Mouse (Mus musculus) limb, embryonic 12.5 days (tissue): ENCODE results near the gene Tcfl5. TPM values are rescaled to one million over a fixed set of nuclear protein-coding genes. Genes with fewer than 3 reads are reported as not detected.

Experiments
- ATAC-seq: fragments of 200-750 bp; cut with Nextera tagmentation; 2 replicates; pipeline ENCODE4 v1.8.0; 2017; ENCODE audit warnings: low read depth, moderate TSS enrichment; ENCODE audit not compliant: insufficient number of reproducible peaks, insufficient read depth, low FRiP score, low TSS enrichment
- H3K27ac ChIP-seq: fragments of 300-500 bp; sonication (generic); 2 replicates; pipeline ENCODE4 v1.5.1; 2016; ENCODE audit warnings: mild to moderate bottlenecking, moderate library complexity
- H3K27me3 ChIP-seq: fragments of 300-500 bp; sonication (generic); 2 replicates; pipeline ENCODE4 v1.6.1; 2016; ENCODE audit warnings: mild to moderate bottlenecking, moderate library complexity
- H3K36me3 ChIP-seq: fragments of 300-500 bp; sonication (generic); 2 replicates; pipeline ENCODE4 v1.6.1; 2016; ENCODE audit warnings: mild to moderate bottlenecking, moderate library complexity
- H3K4me1 ChIP-seq: fragments of 300-500 bp; sonication (generic); replicated peaks from 2 replicates; pipeline ENCODE4 v1.6.1; 2016
- H3K4me2 ChIP-seq: fragments of 300-500 bp; sonication (generic); 2 replicates; pipeline ENCODE4 v1.6.1; 2016; ENCODE audit warnings: mild to moderate bottlenecking, moderate library complexity
- H3K4me3 ChIP-seq: fragments of 300-500 bp; sonication (generic); replicated peaks from 2 replicates; pipeline ENCODE4 v1.5.1; 2016; ENCODE audit warnings: mild to moderate bottlenecking
- H3K9ac ChIP-seq: fragments of 300-500 bp; sonication (generic); replicated peaks from 2 replicates; pipeline ENCODE4 v1.6.1; 2016; ENCODE audit warnings: mild to moderate bottlenecking, moderate library complexity
- H3K9me3 ChIP-seq: fragments of 300-500 bp; sonication (generic); 2 replicates; pipeline ENCODE4 v1.6.1; 2016; ENCODE audit warnings: mild to moderate bottlenecking, moderate library complexity
- whole genome bisulfite sequencing: fragments of 180-500 bp; shearing (Covaris S2); methylation state at CpG from one replicate; pipeline ENCODE4 v1.1.7; 2016; 5-methylcytosine and 5-hydroxymethylcytosine counted together
- polyA plus RNA-seq: library from polyadenylated mRNA; unstranded; fragments of >200 nt; fragmentation: Nextera tagmentation; extraction: Ambion mirVana; gene quantifications from 2 replicates; pipeline ENCODE4 v1.2.1, GENCODE M21; 2016

The Tcfl5 gene
- polyA plus RNA-seq, result 0.30 and 0.47 TPM in 2 replicates

DNA sequence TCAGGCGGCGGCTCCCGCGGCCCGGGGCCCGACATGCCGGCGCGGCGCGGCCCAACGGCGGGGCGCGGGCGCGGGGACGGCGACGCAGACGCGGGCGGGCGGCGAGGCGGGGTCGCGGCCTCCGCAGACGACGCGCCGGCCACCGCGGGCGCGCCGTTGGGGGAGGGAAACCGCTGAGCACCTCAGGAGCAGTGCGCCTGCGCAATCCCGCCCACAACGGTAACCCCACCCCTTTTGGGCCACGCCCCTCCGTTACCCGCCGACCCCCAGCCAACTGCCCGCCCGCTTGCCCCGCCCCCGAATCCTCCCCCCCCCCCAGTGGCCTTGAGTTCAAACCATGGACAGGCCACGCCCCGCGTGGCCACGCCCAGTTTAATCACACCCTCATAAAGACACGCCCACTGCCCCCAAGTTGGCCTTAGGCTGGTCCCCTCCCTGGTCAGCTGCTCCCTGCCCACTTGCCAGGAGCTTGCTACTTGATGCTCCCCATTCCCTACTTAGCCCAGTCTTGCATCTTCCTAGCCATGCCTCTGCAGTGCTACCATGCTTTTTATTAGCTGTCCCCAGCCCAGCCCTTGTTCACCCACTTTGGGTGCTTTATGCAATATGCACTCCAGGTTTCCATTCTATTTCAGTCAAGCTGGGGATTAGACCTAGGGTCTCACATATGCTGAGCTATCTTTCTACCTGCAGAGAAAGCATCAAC is at the start of gene Tcfl5:
Gene Tcfl5 (minus strand): TSS at position 154 of the 706 bp plus-strand sequence.
- peaks cover 59% of the 10 kb centered on the region for H3K27me3 ChIP-seq
- WGBS, result 3% methylated on average over 30 of the region's 56 CpGs
- no peak within 1 kb of the TSS; the same call in 1 of the 2 replicates for H3K9ac ChIP-seq

DNA sequence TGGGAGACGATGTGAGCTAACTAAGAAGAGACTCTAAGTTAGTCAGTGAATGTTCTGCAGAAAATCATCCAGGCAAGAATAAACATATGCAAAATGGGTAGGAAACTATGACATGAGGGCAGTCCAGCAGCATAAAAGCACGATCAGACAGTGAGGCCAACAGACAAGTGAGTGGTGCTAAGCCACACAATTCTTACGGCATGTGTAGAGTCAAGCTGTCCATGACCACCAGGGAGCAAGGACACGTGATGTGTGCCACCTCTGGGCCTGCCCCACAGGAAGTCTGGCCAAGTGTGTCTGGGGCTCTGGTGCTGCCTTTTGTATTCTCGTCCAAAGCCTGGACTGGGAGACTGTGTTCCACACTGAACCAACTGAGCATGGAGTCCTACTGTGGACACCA is 47.3 kb upstream of the Tcfl5 start:
- 89% methylated on average over 5 of the region's 5 CpGs for WGBS
- no peak overlapping the region for H3K4me3 ChIP-seq
- no peak overlapping the region for H3K4me2 ChIP-seq
- H3K9me3 ChIP-seq, result no peaks in the 10 kb centered on the region
- H3K4me1 ChIP-seq, result no peaks in the 10 kb centered on the region
- no peak overlapping the region for H3K27ac ChIP-seq
- peaks cover 63% of the 10 kb centered on the region for H3K36me3 ChIP-seq
- ATAC-seq, result no peak
- no peaks in the 10 kb centered on the region for H3K27me3 ChIP-seq
- no peak overlapping the region for H3K9ac ChIP-seq

More for the DNA sequence above, at the start of gene Tcfl5:
- Histone ChIP-seq H3K36me3 (no peaks in the 10 kb centered on the region), H3K4me2 (peak within 1 kb of the TSS; percentile 55), H3K4me3 (peak within 1 kb of the TSS; percentile 42), H3K9me3 (peaks cover 22% of the 10 kb centered on the region), H3K4me1 (no peaks in the 10 kb centered on the region), H3K27ac (no peak within 1 kb of the TSS)
- no peak for ATAC-seq

DNA sequence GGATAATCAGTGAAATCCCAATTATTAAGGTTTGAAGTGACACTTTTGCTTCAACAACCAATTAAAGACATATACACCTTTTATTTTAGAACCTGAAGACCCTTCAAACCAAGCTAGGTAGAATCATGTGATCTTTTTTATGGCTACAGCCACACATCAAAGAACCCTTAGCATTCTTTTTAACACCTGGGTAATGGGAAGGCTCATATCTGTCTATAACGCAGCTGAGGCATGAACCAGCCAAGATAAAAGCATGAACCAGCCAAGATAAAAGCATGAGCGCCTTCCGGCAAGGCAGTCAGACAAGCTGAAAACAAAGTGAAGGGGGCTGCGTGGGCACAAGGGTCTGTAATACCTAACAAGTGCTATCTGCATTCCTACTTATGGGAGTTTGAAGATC is 41.5 kb upstream of the Tcfl5 start:
- H3K36me3 ChIP-seq, result peaks cover 96% of the 10 kb centered on the region
- H3K27ac ChIP-seq, result no peak overlapping the region
- no peak for ATAC-seq
- no peak overlapping the region for H3K9ac ChIP-seq
- no peaks in the 10 kb centered on the region for H3K9me3 ChIP-seq
- H3K27me3 ChIP-seq, result no peaks in the 10 kb centered on the region
- H3K4me2 ChIP-seq, result no peak overlapping the region
- no peak overlapping the region for H3K4me3 ChIP-seq
- H3K4me1 ChIP-seq, result no peaks in the 10 kb centered on the region
- 97% methylated on average over 4 of the region's 4 CpGs for WGBS

- 78% methylated on average over 2 of the region's 2 CpGs for WGBS
- Histone ChIP-seq H3K9ac (no peak overlapping the region), H3K4me3 (no peak overlapping the region), H3K9me3 (no peaks in the 10 kb centered on the region), H3K27me3 (no peaks in the 10 kb centered on the region), H3K4me2 (no peak overlapping the region), H3K27ac (no peak overlapping the region), H3K36me3 (peaks cover 91% of the 10 kb centered on the region), H3K4me1 (no peaks in the 10 kb centered on the region)
- no peak for ATAC-seq
Measured at GRCm38 (mm10) chr2:180683524-180683923, 41.0 kb upstream of the Tcfl5 start.

DNA sequence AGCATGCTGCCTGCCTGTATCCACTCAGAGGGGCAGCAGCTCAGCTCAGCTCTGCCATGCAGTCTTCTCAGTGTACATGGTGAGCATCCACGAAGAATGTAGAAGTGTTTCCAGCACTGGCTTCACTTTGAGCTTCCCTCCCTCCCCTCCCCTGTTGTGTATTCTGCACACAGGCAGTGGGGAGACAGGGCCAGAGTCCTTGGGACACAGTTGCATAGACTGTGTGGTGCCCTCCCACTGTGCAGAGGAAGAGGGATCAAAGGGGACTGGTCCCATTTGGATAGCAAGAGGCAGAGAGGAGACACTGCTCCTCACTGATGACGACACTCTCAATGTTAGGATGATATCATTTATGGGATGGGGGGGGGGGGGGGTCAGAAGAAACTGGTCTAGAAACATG is 38.7 kb upstream of the Tcfl5 start:
- 64% methylated on average over 2 of the region's 2 CpGs for whole genome bisulfite sequencing
- Histone ChIP-seq H3K27ac (no peak overlapping the region), H3K4me2 (no peak overlapping the region), H3K9me3 (no peaks in the 10 kb centered on the region), H3K4me3 (no peak overlapping the region), H3K4me1 (no peaks in the 10 kb centered on the region), H3K9ac (no peak overlapping the region), H3K36me3 (peaks cover 68% of the 10 kb centered on the region), H3K27me3 (no peaks in the 10 kb centered on the region)
- ATAC-seq, result no peak

DNA sequence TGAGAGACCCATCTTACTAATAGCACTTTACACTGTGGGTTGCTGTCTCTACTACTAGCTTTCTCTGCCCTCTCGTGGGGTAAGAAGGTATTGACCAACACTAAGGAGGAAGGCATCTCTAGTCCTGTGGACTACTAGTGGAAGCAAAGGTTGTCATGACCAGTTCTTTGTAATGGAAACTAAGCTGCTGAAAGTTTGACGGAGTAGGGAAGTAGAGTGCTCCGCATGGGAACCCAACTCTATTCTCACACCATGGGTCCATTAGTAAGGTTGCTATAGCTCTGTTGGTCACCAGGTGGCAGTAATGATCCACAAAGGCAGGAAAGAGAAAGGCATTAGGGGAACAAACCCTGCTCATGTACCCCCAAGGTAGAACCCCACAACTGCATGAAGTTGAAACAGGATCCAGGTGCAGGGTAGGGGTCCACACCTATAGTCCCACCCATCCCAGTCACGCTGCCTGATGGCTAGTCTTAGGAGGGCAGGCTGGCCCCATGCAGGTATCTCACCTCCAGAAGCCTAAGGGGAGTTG is 36.2 kb upstream of the Tcfl5 start:
- no peak overlapping the region for H3K9ac ChIP-seq
- no peak overlapping the region for H3K4me3 ChIP-seq
- no peaks in the 10 kb centered on the region for H3K9me3 ChIP-seq
- H3K27ac ChIP-seq, result no peak overlapping the region
- H3K36me3 ChIP-seq, result peaks cover 59% of the 10 kb centered on the region
- H3K4me1 ChIP-seq, result no peaks in the 10 kb centered on the region
- no peak overlapping the region for H3K4me2 ChIP-seq
- 24% methylated on average over 4 of the region's 4 CpGs for WGBS
- no peak for ATAC-seq
- H3K27me3 ChIP-seq, result no peaks in the 10 kb centered on the region

GRCm38 (mm10) chr2:180676706-180677105 is 34.2 kb upstream of the Tcfl5 start:
- H3K36me3 ChIP-seq, result peaks cover 59% of the 10 kb centered on the region

DNA sequence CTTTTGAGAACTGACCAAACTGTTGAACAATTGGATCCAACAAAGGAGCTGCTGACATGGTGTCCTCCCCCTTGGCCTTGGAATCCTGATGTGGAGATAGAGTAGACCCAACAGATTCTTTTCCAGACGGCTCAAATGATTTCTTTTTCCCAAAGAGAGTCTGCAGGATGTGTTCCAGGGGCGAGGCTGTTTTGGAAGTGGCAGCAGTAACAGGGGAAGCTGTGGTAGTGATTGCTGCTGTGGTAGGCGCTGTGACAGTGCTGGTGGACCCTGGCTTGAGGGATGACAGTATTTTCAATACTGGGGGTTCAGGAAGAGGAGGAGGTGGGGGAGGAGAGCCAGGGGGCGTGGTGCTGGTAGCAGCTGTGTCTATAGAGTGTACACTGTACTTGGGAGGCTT is 19.5 kb upstream of the Tcfl5 start:
- Histone ChIP-seq H3K27ac (no peak overlapping the region), H3K27me3 (peaks cover 14% of the 10 kb centered on the region), H3K4me1 (peaks cover 10% of the 10 kb centered on the region; the same call in 1 of the 2 replicates), H3K9me3 (no peaks in the 10 kb centered on the region), H3K36me3 (peaks cover 56% of the 10 kb centered on the region), H3K4me2 (no peak overlapping the region), H3K4me3 (no peak overlapping the region), H3K9ac (no peak overlapping the region)
- ATAC-seq, result no peak
- WGBS, result 87% methylated on average over 4 of the region's 4 CpGs

More at GRCm38 (mm10) chr2:180676706-180677105, 34.2 kb upstream of the Tcfl5 start:
- no peak overlapping the region for H3K9ac ChIP-seq
- no peak overlapping the region for H3K27ac ChIP-seq
- H3K9me3 ChIP-seq, result no peaks in the 10 kb centered on the region
- H3K4me3 ChIP-seq, result no peak overlapping the region
- WGBS, result 96% methylated on average over 2 of the region's 2 CpGs
- ATAC-seq, result no peak
- no peaks in the 10 kb centered on the region for H3K27me3 ChIP-seq
- H3K4me2 ChIP-seq, result no peak overlapping the region
- H3K4me1 ChIP-seq, result no peaks in the 10 kb centered on the region

DNA sequence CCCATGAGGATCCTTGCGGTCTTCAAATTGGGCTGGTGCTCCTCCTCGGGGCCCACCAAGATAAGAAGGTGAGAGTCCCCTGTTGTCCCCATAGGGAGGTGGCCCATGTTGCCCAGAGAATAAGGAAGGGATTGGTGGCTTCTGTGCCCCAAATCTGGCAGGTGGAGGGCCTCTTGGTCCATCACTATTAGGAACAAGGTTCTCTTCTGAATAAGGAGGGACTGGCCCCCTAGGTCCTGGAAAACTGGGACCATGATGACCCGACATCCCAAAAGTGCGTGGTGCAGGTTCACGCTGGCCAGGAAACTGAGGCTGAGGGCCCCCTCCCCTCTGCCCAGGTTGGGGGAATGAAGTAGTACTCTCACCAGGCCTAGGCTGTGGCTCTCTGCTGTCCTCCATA is 18.0 kb upstream of the Tcfl5 start:
- Histone ChIP-seq H3K4me2 (no peak overlapping the region), H3K27ac (no peak overlapping the region), H3K9me3 (no peaks in the 10 kb centered on the region), H3K27me3 (peaks cover 14% of the 10 kb centered on the region), H3K4me1 (peaks cover 10% of the 10 kb centered on the region; the same call in 1 of the 2 replicates), H3K9ac (no peak overlapping the region), H3K36me3 (peaks cover 42% of the 10 kb centered on the region), H3K4me3 (no peak overlapping the region)
- WGBS, result 94% methylated on average over 5 of the region's 5 CpGs
- no peak for ATAC-seq

- Histone ChIP-seq H3K4me1 (peaks cover 10% of the 10 kb centered on the region; the same call in 1 of the 2 replicates), H3K27me3 (peaks cover 14% of the 10 kb centered on the region), H3K36me3 (peaks cover 32% of the 10 kb centered on the region), H3K4me3 (peak overlapping the region; percentile 19), H3K9ac (peak overlapping the region; percentile 44; the same call in 1 of the 2 replicates), H3K9me3 (no peaks in the 10 kb centered on the region), H3K27ac (no peak overlapping the region), H3K4me2 (peak overlapping the region; percentile 46)
- 28% methylated on average over 42 of the region's 42 CpGs for WGBS
- ATAC-seq, result 0 out of 2 replicates have a peak, but pooled peaks have one; percentile 21
Measured at GRCm38 (mm10) chr2:180659353-180660150, 17.0 kb upstream of the Tcfl5 start.

DNA sequence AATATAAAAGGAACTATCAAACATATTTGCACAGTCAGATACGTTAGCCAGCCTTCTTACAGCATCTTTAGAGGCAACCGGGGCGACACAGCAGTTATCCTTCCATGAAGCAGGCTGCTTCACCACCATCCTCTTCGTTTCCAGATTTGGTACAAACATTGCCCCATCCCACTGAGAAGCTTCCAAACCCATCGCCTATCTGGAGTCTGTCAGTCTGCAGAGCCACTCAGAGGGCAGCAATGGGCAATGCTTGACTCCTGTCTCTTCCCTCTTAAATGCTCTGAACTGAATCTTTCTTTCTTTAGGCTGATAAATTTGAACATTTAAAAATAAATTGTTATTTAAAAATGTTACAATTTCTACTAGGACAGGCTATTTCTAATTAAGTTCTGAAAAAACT is 15.9 kb upstream of the Tcfl5 start:
- peaks cover 25% of the 10 kb centered on the region for H3K36me3 ChIP-seq
- ATAC-seq, result no peak
- H3K4me2 ChIP-seq, result no peak overlapping the region
- WGBS, result 91% methylated on average over 5 of the region's 5 CpGs
- peaks cover 10% of the 10 kb centered on the region; the same call in 1 of the 2 replicates for H3K4me1 ChIP-seq
- H3K9me3 ChIP-seq, result no peaks in the 10 kb centered on the region
- no peak overlapping the region for H3K27ac ChIP-seq
- H3K9ac ChIP-seq, result no peak overlapping the region
- H3K27me3 ChIP-seq, result peaks cover 14% of the 10 kb centered on the region
- H3K4me3 ChIP-seq, result no peak overlapping the region
